Mouse (Mus musculus): ENCODE measurements around the gene Nsun3. TPM values are rescaled to one million over a fixed set of nuclear protein-coding genes. Genes with fewer than 3 reads are reported as not detected.

Gene Nsun3
- polyA plus RNA-seq, 1 experiment from 2014 or later: 7.6 TPM

GRCm38 (mm10) chr16:62804621-62805020, 18.0 kb upstream of the Nsun3 start:
- WGBS: 95% methylated on average over 3 of the region's 3 CpGs
- no peak overlapping the region for H3K4me3 ChIP-seq
- no peak overlapping the region for H3K4me2 ChIP-seq
- no peak overlapping the region for H3K27ac ChIP-seq
- peaks cover 26% of the 10 kb centered on the region for H3K36me3 ChIP-seq
- H3K4me1 ChIP-seq: no peaks in the 10 kb centered on the region
- no peaks in the 10 kb centered on the region for H3K27me3 ChIP-seq
- H3K9me3 ChIP-seq: no peaks in the 10 kb centered on the region
- ATAC-seq (ENCODE audit: insufficient number of reproducible peaks, insufficient read depth, low FRiP score, low TSS enrichment, low read depth): no peak
- H3K9ac ChIP-seq: no peak overlapping the region

GRCm38 (mm10) chr16:62799839-62800238, 13.2 kb upstream of the Nsun3 start:
- H3K4me2 ChIP-seq: no peak overlapping the region
- ATAC-seq (ENCODE audit: insufficient number of reproducible peaks, insufficient read depth, low FRiP score, low TSS enrichment, low read depth): no peak
- no peak overlapping the region for H3K4me3 ChIP-seq
- peaks cover 32% of the 10 kb centered on the region for H3K36me3 ChIP-seq
- H3K9ac ChIP-seq: no peak overlapping the region
- H3K4me1 ChIP-seq: no peaks in the 10 kb centered on the region
- 81% methylated on average over 3 of the region's 3 CpGs for WGBS
- H3K27ac ChIP-seq: peak overlapping the region; percentile 14; the same call in 1 of the 2 replicates
- no peaks in the 10 kb centered on the region for H3K27me3 ChIP-seq
- no peaks in the 10 kb centered on the region for H3K9me3 ChIP-seq

- no peak overlapping the region for H3K4me2 ChIP-seq
- H3K4me1 ChIP-seq: no peaks in the 10 kb centered on the region
- H3K9ac ChIP-seq: no peak overlapping the region
- 69% methylated on average over 4 of the region's 4 CpGs for WGBS
- no peaks in the 10 kb centered on the region for H3K9me3 ChIP-seq
- peaks cover 29% of the 10 kb centered on the region for H3K36me3 ChIP-seq
- H3K27me3 ChIP-seq: no peaks in the 10 kb centered on the region
- peak overlapping the region; percentile 14; the same call in 1 of the 2 replicates for H3K27ac ChIP-seq
- ATAC-seq (ENCODE audit: insufficient number of reproducible peaks, insufficient read depth, low FRiP score, low TSS enrichment, low read depth): peak; percentile 75
- no peak overlapping the region for H3K4me3 ChIP-seq
These were observed 12.8 kb upstream of the Nsun3 start for GRCm38 (mm10) chr16:62799426-62799825.

- H3K4me1 ChIP-seq: no peaks in the 10 kb centered on the region
- peaks cover 23% of the 10 kb centered on the region for H3K36me3 ChIP-seq
- H3K27ac ChIP-seq: peak overlapping the region; percentile 13; the same call in 1 of the 2 replicates
- no peak overlapping the region for H3K4me2 ChIP-seq
- 88% methylated on average over 3 of the region's 3 CpGs for WGBS
- no peaks in the 10 kb centered on the region for H3K9me3 ChIP-seq
- H3K9ac ChIP-seq: no peak overlapping the region
- ATAC-seq (ENCODE audit: insufficient number of reproducible peaks, insufficient read depth, low FRiP score, low TSS enrichment, low read depth): no peak
- H3K4me3 ChIP-seq: no peak overlapping the region
- no peaks in the 10 kb centered on the region for H3K27me3 ChIP-seq
These were observed 12.2 kb upstream of the Nsun3 start for GRCm38 (mm10) chr16:62798808-62799207.

DNA sequence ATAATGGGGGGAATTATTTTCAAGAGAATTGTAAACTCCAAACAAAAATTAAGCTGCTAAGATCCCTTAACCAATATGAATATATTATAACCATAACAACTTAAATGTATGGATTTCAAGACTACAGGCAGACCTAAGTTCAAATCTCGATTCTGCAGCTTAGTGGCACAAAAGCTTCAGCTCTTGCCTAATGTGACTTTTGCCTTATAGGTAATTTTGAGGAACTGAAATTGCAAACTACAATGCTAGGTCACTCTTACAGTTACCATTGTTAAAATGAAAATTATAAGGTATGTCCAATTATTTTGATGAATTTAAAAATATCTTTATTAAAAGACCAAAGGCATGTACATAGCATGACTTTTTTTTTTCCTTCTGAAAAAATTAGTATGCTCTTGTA, 10.0 kb upstream of the Nsun3 start:
- H3K9ac ChIP-seq: no peak overlapping the region
- no peak overlapping the region for H3K27ac ChIP-seq
- WGBS: 86% methylated on average over 1 of the region's 1 CpGs
- ATAC-seq (ENCODE audit: insufficient number of reproducible peaks, insufficient read depth, low FRiP score, low TSS enrichment, low read depth): no peak
- H3K9me3 ChIP-seq: no peaks in the 10 kb centered on the region
- peaks cover 19% of the 10 kb centered on the region for H3K36me3 ChIP-seq
- H3K4me1 ChIP-seq: no peaks in the 10 kb centered on the region
- no peak overlapping the region for H3K4me2 ChIP-seq
- H3K27me3 ChIP-seq: no peaks in the 10 kb centered on the region
- no peak overlapping the region for H3K4me3 ChIP-seq

GRCm38 (mm10) chr16:62782229-62782628, 4.4 kb downstream of the Nsun3 start:
- whole genome bisulfite sequencing: 57% methylated on average over 5 of the region's 5 CpGs
- Histone ChIP-seq H3K36me3 (no peaks in the 10 kb centered on the region), H3K27me3 (no peaks in the 10 kb centered on the region), H3K9me3 (no peaks in the 10 kb centered on the region), H3K27ac (no peak overlapping the region), H3K9ac (no peak overlapping the region), H3K4me2 (no peak overlapping the region), H3K4me3 (no peak overlapping the region), H3K4me1 (peaks cover 20% of the 10 kb centered on the region)
- no peak for ATAC-seq (ENCODE audit: insufficient number of reproducible peaks, insufficient read depth, low FRiP score, low TSS enrichment, low read depth)

DNA sequence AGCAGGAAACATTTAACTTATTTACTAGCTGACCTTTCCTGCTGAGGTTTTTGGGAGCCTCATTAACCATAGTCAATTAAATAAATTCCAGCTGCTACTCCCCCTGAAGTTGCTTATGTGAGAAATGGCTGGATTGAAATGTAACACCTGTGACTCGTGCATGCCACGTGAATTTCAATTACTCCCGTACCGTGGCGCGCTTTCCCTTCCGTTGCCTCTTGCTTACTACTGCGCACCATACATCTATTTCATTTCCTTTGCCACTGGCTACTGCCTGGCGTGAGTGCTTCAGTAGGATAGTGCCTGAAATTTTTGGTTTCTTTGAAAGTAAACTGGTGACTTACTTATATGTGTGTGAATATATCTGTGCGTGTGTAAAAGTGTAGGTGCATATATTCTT, 8.3 kb downstream of the Nsun3 start:
- H3K4me3 ChIP-seq: no peak overlapping the region
- H3K9ac ChIP-seq: no peak overlapping the region
- no peak overlapping the region for H3K27ac ChIP-seq
- H3K4me2 ChIP-seq: no peak overlapping the region
- 27% methylated on average over 10 of the region's 10 CpGs for whole genome bisulfite sequencing
- ATAC-seq (ENCODE audit: insufficient number of reproducible peaks, insufficient read depth, low FRiP score, low TSS enrichment, low read depth): no peak
- peaks cover 5% of the 10 kb centered on the region; the same call in 1 of the 2 replicates for H3K36me3 ChIP-seq
- H3K4me1 ChIP-seq: no peaks in the 10 kb centered on the region
- no peaks in the 10 kb centered on the region for H3K9me3 ChIP-seq
- H3K27me3 ChIP-seq: no peaks in the 10 kb centered on the region

GRCm38 (mm10) chr16:62776034-62776433, 10.6 kb downstream of the Nsun3 start:
- no peak overlapping the region for H3K27ac ChIP-seq
- H3K9me3 ChIP-seq: no peaks in the 10 kb centered on the region
- H3K4me1 ChIP-seq: no peaks in the 10 kb centered on the region
- H3K27me3 ChIP-seq: no peaks in the 10 kb centered on the region
- H3K4me3 ChIP-seq: no peak overlapping the region
- H3K9ac ChIP-seq: no peak overlapping the region
- H3K4me2 ChIP-seq: no peak overlapping the region
- H3K36me3 ChIP-seq: peaks cover 10% of the 10 kb centered on the region; the same call in 1 of the 2 replicates
- ATAC-seq (ENCODE audit: insufficient number of reproducible peaks, insufficient read depth, low FRiP score, low TSS enrichment, low read depth): no peak
- WGBS: 88% methylated on average over 11 of the region's 11 CpGs

GRCm38 (mm10) chr16:62773462-62773861, 13.2 kb downstream of the Nsun3 start:
- Histone ChIP-seq H3K27me3 (no peaks in the 10 kb centered on the region), H3K9ac (no peak overlapping the region), H3K36me3 (peaks cover 17% of the 10 kb centered on the region; the same call in 1 of the 2 replicates), H3K27ac (no peak overlapping the region), H3K9me3 (no peaks in the 10 kb centered on the region), H3K4me3 (no peak overlapping the region), H3K4me2 (no peak overlapping the region), H3K4me1 (no peaks in the 10 kb centered on the region)
- 84% methylated on average over 4 of the region's 4 CpGs for WGBS
- ATAC-seq (ENCODE audit: insufficient number of reproducible peaks, insufficient read depth, low FRiP score, low TSS enrichment, low read depth): no peak

DNA sequence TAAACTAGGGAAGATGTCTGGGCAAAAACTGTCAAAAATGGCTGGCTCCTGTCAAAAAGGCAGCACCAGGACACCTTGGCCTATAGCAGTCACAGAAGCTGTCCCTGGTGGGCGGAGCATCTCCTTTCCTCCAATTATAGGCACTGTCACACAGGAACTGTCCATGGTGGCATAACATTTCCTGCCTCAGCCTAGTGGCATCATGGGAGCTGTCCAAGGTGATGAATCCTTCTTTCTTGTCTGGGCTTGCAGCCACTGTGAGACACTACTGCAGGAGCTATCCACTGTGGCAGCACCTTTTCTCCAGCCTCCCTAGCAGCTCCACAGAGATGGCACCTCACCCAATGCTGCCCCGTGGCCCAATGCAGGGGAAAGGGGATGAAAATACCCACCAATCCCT, 28.3 kb downstream of the Nsun3 start:
- 91% methylated on average over 2 of the region's 2 CpGs for WGBS
- ATAC-seq (ENCODE audit: insufficient number of reproducible peaks, insufficient read depth, low FRiP score, low TSS enrichment, low read depth): 0 out of 2 replicates have a peak, but pooled peaks have one; percentile 26
- no peak overlapping the region for H3K4me2 ChIP-seq
- no peaks in the 10 kb centered on the region for H3K4me1 ChIP-seq
- H3K27me3 ChIP-seq: no peaks in the 10 kb centered on the region
- H3K27ac ChIP-seq: no peak overlapping the region
- peaks cover 10% of the 10 kb centered on the region for H3K36me3 ChIP-seq
- H3K9ac ChIP-seq: no peak overlapping the region
- H3K4me3 ChIP-seq: no peak overlapping the region
- H3K9me3 ChIP-seq: peaks cover 5% of the 10 kb centered on the region; the same call in 1 of the 2 replicates

GRCm38 (mm10) chr16:62755307-62755706, 31.3 kb downstream of the Nsun3 start:
- Histone ChIP-seq H3K27ac (no peak overlapping the region), H3K4me3 (no peak overlapping the region), H3K36me3 (peaks cover 10% of the 10 kb centered on the region), H3K4me2 (no peak overlapping the region), H3K9ac (no peak overlapping the region), H3K9me3 (peaks cover 5% of the 10 kb centered on the region; the same call in 1 of the 2 replicates), H3K27me3 (no peaks in the 10 kb centered on the region), H3K4me1 (no peaks in the 10 kb centered on the region)
- 85% methylated on average over 6 of the region's 6 CpGs for WGBS
- ATAC-seq (ENCODE audit: insufficient number of reproducible peaks, insufficient read depth, low FRiP score, low TSS enrichment, low read depth): no peak

DNA sequence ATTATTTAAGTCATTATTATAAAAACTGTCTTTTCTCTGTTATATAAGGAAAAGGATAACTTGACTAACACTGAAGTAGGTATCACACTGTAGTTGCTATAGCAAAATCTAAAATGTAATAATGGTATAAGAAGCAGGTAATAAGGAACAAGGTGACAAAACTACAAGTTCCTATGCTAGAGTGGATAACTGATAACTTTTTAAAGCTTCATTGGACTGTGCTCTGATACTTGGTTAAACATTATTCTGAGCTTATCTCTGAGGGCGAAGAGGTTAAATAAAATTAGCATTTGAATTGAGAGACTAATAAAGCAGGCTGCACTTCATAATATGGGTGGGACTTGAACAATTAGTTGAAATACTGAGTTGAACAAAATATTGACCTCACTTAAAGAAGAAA, 33.0 kb downstream of the Nsun3 start:
- WGBS: 91% methylated on average over 1 of the region's 1 CpGs
- H3K4me2 ChIP-seq: no peak overlapping the region
- H3K4me3 ChIP-seq: no peak overlapping the region
- peaks cover 5% of the 10 kb centered on the region for H3K36me3 ChIP-seq
- no peak overlapping the region for H3K27ac ChIP-seq
- H3K9ac ChIP-seq: no peak overlapping the region
- no peaks in the 10 kb centered on the region for H3K27me3 ChIP-seq
- H3K4me1 ChIP-seq: no peaks in the 10 kb centered on the region
- peaks cover 5% of the 10 kb centered on the region; the same call in 1 of the 2 replicates for H3K9me3 ChIP-seq
- no peak for ATAC-seq (ENCODE audit: insufficient number of reproducible peaks, insufficient read depth, low FRiP score, low TSS enrichment, low read depth)
